10 mouse cellular contexts compared by ENCODE assay signal in genomic region chr11:72465978-72466693, GRCm38 (mm10). TPM values are rescaled to one million over a fixed set of nuclear protein-coding genes. Genes with fewer than 3 reads are reported as not detected.
A peak's percentile ranks its signal among the peaks of the same experiment; 100 is the strongest.
DNase-seq lines count a peak whose midpoint lies in the region; ATAC-seq lines count a peak whose summit lies in the region.
"Had no signal": no experiment of that assay in that cellular context is flagged by ENCODE, and none has a peak within 500 bp of the region (broad histone marks: within the 10 kb centered on the region; RNA-seq: fewer than 3 reads in every experiment).

No protein-coding gene starts in this region.

- H3K4me2 ChIP-seq in forebrain, embryonic 15.5 days (replicated peaks): no peak overlapping the region
- no peak overlapping the region for H3K4me2 ChIP-seq in midbrain, embryonic 13.5 days (replicated peaks)
- H3K4me2 ChIP-seq in midbrain, embryonic 16.5 days (ENCODE audit: low read length): no peak overlapping the region
- H3K4me2 ChIP-seq: midbrain, embryonic 12.5 days had no signal

- H3K27ac ChIP-seq in forebrain, embryonic 10.5 days: peak overlapping the region; percentile 33
- H3K27ac ChIP-seq in forebrain, embryonic 15.5 days (replicated peaks): no peak overlapping the region
- 0 out of 2 replicates have a peak overlapping the region, but pooled peaks have one; percentile 35 for H3K27ac ChIP-seq in midbrain, embryonic 13.5 days
- H3K27ac ChIP-seq in midbrain, embryonic 16.5 days (ENCODE audit: low read length): no peak overlapping the region

- WGBS in forebrain, embryonic 10.5 days: 75% methylated on average over 11 of the region's 11 CpGs
- WGBS in forebrain, embryonic 15.5 days: 77% methylated on average over 11 of the region's 11 CpGs
- WGBS in midbrain, embryonic 13.5 days: 66% methylated on average over 11 of the region's 11 CpGs
- 70% methylated on average over 11 of the region's 11 CpGs for WGBS in midbrain, embryonic 16.5 days

- no peaks in the 10 kb centered on the region for H3K36me3 ChIP-seq in forebrain, embryonic 10.5 days (replicated peaks)
- H3K36me3 ChIP-seq in forebrain, embryonic 15.5 days: no peaks in the 10 kb centered on the region
- peaks cover 18% of the 10 kb centered on the region for H3K36me3 ChIP-seq in midbrain, embryonic 13.5 days
- peaks cover 2% of the 10 kb centered on the region; the same call in 1 of the 2 replicates for H3K36me3 ChIP-seq in midbrain, embryonic 16.5 days (ENCODE audit: control insufficient read depth, insufficient read depth, low read length)

- no peak for DNase-seq in forebrain, embryonic 10.5 days (ENCODE audit: extremely low spot score, low spot score)
- DNase-seq in lung, postnatal 36 days: peak; percentile 74
- DNase-seq in adrenal gland, postnatal 10 days: no peak
- DNase-seq in right cerebral cortex, postnatal 36 days (ENCODE audit: low spot score in 2 of 2): no peak
- DNase-seq in thymus, postnatal 0 days (ENCODE audit: low spot score): no peak
- DNase-seq: gastrocnemius, postnatal 10 days had no signal

- H3K4me1 ChIP-seq in forebrain, embryonic 10.5 days: peaks cover 67% of the 10 kb centered on the region
- H3K4me1 ChIP-seq in forebrain, embryonic 15.5 days: peaks cover 9% of the 10 kb centered on the region
- peaks cover 40% of the 10 kb centered on the region for H3K4me1 ChIP-seq in midbrain, embryonic 13.5 days (replicated peaks)
- H3K4me1 ChIP-seq in midbrain, embryonic 16.5 days (ENCODE audit: control insufficient read depth, insufficient read depth, low read length): peaks cover 5% of the 10 kb centered on the region; the same call in 1 of the 2 replicates

- H3K27me3 ChIP-seq in forebrain, embryonic 10.5 days (ENCODE audit: poor library complexity, severe bottlenecking): no peaks in the 10 kb centered on the region
- H3K27me3 ChIP-seq in forebrain, embryonic 15.5 days: no peaks in the 10 kb centered on the region
- H3K27me3 ChIP-seq in midbrain, embryonic 13.5 days: no peaks in the 10 kb centered on the region
- H3K27me3 ChIP-seq in midbrain, embryonic 16.5 days (ENCODE audit: control insufficient read depth, insufficient read depth, low read depth, low read length): no peaks in the 10 kb centered on the region
- H3K27me3 ChIP-seq: midbrain, embryonic 12.5 days had no signal

- H3K4me3 ChIP-seq in forebrain, embryonic 10.5 days: no peak overlapping the region
- no peak overlapping the region for H3K4me3 ChIP-seq in forebrain, embryonic 15.5 days
- no peak overlapping the region for H3K4me3 ChIP-seq in midbrain, embryonic 13.5 days (replicated peaks)
- no peak overlapping the region for H3K4me3 ChIP-seq in midbrain, embryonic 16.5 days (ENCODE audit: low read depth, low read length)
- H3K4me3 ChIP-seq: midbrain, embryonic 12.5 days had no signal

- no peaks in the 10 kb centered on the region for H3K9me3 ChIP-seq in forebrain, embryonic 10.5 days
- no peaks in the 10 kb centered on the region for H3K9me3 ChIP-seq in forebrain, embryonic 15.5 days
- no peaks in the 10 kb centered on the region for H3K9me3 ChIP-seq in midbrain, embryonic 13.5 days
- no peaks in the 10 kb centered on the region for H3K9me3 ChIP-seq in midbrain, embryonic 16.5 days (replicated peaks; ENCODE audit: control insufficient read depth, low read length, poor library complexity, severe bottlenecking)
- H3K9me3 ChIP-seq: midbrain, embryonic 12.5 days had no signal

- no peak for ATAC-seq in forebrain, embryonic 15.5 days (replicated peaks)
- peak; percentile 15 for ATAC-seq in midbrain, embryonic 13.5 days
- no peak for ATAC-seq in midbrain, embryonic 16.5 days

- H3K9ac ChIP-seq in forebrain, embryonic 15.5 days (replicated peaks): no peak overlapping the region
- H3K9ac ChIP-seq in midbrain, embryonic 13.5 days (replicated peaks): no peak overlapping the region
- H3K9ac ChIP-seq in midbrain, embryonic 16.5 days (ENCODE audit: low read depth, low read length): no peak overlapping the region
- H3K9ac ChIP-seq: midbrain, embryonic 12.5 days had no signal

RNA-seq across cellular contexts. Expression of gene Spns2, which starts 23.6 kb away (rescaled TPM):
- 2.0 and 3.0 TPM in 2 replicates for polyA plus RNA-seq in forebrain, embryonic 10.5 days (2016; fragmentation: Nextera tagmentation; extraction: Ambion mirVana)
- 8.7 and 9.1 TPM in 2 replicates for polyA plus RNA-seq in forebrain, embryonic 15.5 days (2015; fragmentation: Nextera tagmentation; extraction: Ambion mirVana)
- polyA plus RNA-seq in midbrain, embryonic 13.5 days (2015; fragmentation: Nextera tagmentation; extraction: Ambion mirVana): 6.4 and 7.8 TPM in 2 replicates
- polyA plus RNA-seq in midbrain, embryonic 16.5 days (2015; fragmentation: Nextera tagmentation; extraction: Ambion mirVana): 6.8 and 8.4 TPM in 2 replicates
- total RNA-seq in adrenal gland, postnatal 10 days (2021): 10 to 100 TPM; 11.6 to 11.7 TPM
- polyA plus RNA-seq in thymus, postnatal 0 days (2015; fragmentation: Nextera tagmentation; extraction: Ambion mirVana): 1.4 and 1.5 TPM in 2 replicates

RNA-seq across cellular contexts. Expression of gene Mybbp1a, which starts 25.0 kb away (rescaled TPM):
- 248 and 256 TPM in 2 replicates for polyA plus RNA-seq in forebrain, embryonic 10.5 days (2016; fragmentation: Nextera tagmentation; extraction: Ambion mirVana)
- polyA plus RNA-seq in forebrain, embryonic 15.5 days (2015; fragmentation: Nextera tagmentation; extraction: Ambion mirVana): 90.0 and 97.2 TPM in 2 replicates
- polyA plus RNA-seq in midbrain, embryonic 13.5 days (2015; fragmentation: Nextera tagmentation; extraction: Ambion mirVana): 84.6 and 86.2 TPM in 2 replicates
- 61.1 and 67.6 TPM in 2 replicates for polyA plus RNA-seq in midbrain, embryonic 16.5 days (2015; fragmentation: Nextera tagmentation; extraction: Ambion mirVana)
- total RNA-seq in adrenal gland, postnatal 10 days (2021): 10 to 100 TPM; 77.5 to 84.6 TPM
- 124 and 128 TPM in 2 replicates for polyA plus RNA-seq in thymus, postnatal 0 days (2015; fragmentation: Nextera tagmentation; extraction: Ambion mirVana)

RNA-seq across cellular contexts. Expression of gene Ggt6, which starts 30.8 kb away (rescaled TPM):
- polyA plus RNA-seq in forebrain, embryonic 10.5 days (2016; fragmentation: Nextera tagmentation; extraction: Ambion mirVana): not detected in 2 replicates
- not detected in 2 replicates for polyA plus RNA-seq in forebrain, embryonic 15.5 days (2015; fragmentation: Nextera tagmentation; extraction: Ambion mirVana)
- not detected in 2 replicates for polyA plus RNA-seq in midbrain, embryonic 13.5 days (2015; fragmentation: Nextera tagmentation; extraction: Ambion mirVana)
- polyA plus RNA-seq in midbrain, embryonic 16.5 days (2015; fragmentation: Nextera tagmentation; extraction: Ambion mirVana): not detected in 2 replicates
- 1 to 10 TPM; 2.7 to 3.5 TPM for total RNA-seq in adrenal gland, postnatal 10 days (2021)
- polyA plus RNA-seq in thymus, postnatal 0 days (2015; fragmentation: Nextera tagmentation; extraction: Ambion mirVana): 1.0 and 1.1 TPM in 2 replicates
- polyA plus RNA-seq: midbrain, embryonic 12.5 days had no signal

RNA-seq across cellular contexts. Expression of gene Smtnl2, which starts 54.6 kb away (rescaled TPM):
- polyA plus RNA-seq in forebrain, embryonic 10.5 days (2016; fragmentation: Nextera tagmentation; extraction: Ambion mirVana): 10.6 and 12.5 TPM in 2 replicates
- polyA plus RNA-seq in forebrain, embryonic 15.5 days (2015; fragmentation: Nextera tagmentation; extraction: Ambion mirVana): 5.3 and 5.4 TPM in 2 replicates
- 3.2 and 3.8 TPM in 2 replicates for polyA plus RNA-seq in midbrain, embryonic 13.5 days (2015; fragmentation: Nextera tagmentation; extraction: Ambion mirVana)
- 10.3 and 12.2 TPM in 2 replicates for polyA plus RNA-seq in midbrain, embryonic 16.5 days (2015; fragmentation: Nextera tagmentation; extraction: Ambion mirVana)
- total RNA-seq in adrenal gland, postnatal 10 days (2021): 10 to 100 TPM in 1 of 2 experiments, 1 to 10 TPM in 1; 6.6 to 14.7 TPM
- polyA plus RNA-seq in thymus, postnatal 0 days (2015; fragmentation: Nextera tagmentation; extraction: Ambion mirVana): 3.3 and 4.1 TPM in 2 replicates

Comparison
In these comparisons a context has a peak if more than half of its experiments do, and no peak if none do; other contexts are left out.
1. H3K27ac ChIP-seq: peak in forebrain, embryonic 10.5 days (single experiment) and midbrain, embryonic 13.5 days (single experiment); none in forebrain, embryonic 15.5 days (single experiment) and midbrain, embryonic 16.5 days (single experiment).